Mouse (Mus musculus): ENCODE results near the gene Inka2.

Gene Inka2

DNA sequence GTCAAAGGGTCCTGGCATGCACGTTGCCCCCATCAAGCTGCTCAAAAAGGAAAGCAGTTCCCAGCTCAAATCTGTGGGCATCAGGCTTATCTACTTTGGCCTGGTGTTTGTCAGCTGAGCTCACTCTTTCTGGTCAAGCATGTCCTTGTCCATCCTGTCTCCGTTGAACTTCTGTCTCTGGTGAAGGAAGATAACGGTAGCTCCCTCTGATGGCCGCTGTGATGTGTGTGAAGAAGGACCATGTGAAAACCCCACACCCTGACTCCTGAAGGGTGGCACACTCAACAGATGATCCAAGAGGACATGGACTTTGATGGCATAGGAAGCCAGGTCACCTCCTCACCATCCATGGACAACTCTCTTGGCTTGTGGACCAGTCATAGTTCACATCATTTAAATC lies 14.3 kb downstream of the Inka2 start:
- in situ Hi-C loops (cut with MboI, MseI), result no loop called here

DNA sequence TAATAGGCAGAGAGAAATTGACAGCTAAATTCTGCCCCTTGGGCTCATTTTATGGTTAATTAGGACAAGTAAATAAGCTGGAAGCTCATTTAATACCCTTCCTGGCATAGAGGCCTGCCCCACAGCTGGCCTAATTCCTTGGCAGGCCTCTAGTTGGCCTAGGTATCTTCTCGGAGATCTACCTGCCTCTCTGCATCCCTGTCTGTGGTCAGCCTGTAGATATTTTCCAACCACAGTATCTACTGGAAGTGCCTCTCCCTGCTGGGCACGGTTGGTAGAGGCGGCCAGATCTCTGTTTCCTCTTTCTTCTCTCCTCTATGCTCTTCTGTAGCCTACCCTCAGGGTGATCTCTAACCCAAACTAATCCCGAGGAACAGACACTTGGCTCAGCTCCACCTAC lies 15.6 kb downstream of the Inka2 start:
- in situ Hi-C loops (cut with MboI, MseI), result no loop called here

DNA sequence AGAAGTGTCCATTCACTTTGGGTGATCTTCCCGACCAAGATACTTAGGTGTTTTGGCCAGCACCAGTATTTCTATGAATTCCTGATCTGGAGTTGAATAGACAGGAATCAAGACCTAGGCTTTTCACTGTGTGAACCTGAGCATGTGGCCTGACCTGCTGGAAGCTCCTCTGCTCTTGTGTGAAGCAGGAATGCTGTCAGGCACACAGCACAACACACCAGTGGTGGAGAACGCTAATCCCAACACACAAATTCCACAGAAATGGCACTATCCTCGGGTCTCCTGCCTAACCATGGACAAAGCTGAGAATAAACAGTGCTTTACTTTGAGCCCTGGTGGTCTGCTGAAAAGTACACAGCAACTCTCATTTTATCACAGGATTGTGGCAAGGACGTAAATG lies 16.1 kb downstream of the Inka2 start:
- in situ Hi-C loops (cut with MboI, MseI), result no loop called here

DNA sequence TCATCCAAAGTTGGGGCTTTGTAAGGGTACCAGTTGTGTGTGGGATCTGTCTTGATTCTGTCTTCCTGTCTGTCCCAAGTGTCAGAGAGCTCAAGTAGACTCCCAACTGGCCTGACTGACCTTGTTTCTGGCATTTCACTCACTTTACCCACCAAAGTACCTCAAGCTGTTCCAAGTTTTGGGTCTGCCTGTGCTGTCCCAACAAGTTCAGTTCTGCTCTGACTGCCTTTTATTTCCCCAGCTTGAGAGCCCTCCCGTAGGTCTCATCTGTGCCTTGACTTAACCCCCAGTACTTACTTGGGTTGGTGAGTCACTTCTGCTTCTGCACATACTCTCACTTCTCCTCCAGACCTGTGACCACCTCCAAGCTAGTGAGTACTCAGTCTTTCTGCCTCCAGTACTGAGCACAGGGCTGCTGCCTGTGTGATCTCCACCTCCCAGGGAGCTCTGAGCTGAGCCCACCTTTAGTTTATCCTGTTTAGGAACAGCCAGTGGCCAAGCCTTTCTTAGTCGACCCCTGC lies 17.3 kb downstream of the Inka2 start:
- in situ Hi-C loops (cut with MboI, MseI), result no loop called here

DNA sequence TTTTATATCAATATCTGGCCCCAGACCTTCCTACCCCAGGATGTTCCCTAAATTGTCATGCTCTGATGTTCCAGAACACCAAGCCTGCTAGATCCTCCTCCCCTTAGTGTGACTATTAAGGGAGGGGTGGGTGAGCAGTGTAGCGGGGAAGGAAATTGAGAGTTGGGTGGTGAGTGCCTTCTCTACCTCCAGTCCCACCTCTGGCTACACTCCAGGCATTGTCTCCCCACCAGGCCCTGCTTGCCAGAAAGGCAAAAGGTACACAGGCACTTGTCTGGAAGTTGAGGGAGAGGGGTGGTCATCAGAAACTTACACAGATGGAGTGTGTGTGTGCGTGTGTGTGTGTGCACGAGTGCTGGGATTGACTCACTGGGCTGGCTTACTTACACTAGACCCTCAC lies 18.1 kb downstream of the Inka2 start:
- in situ Hi-C loops (cut with MboI, MseI), result no loop called here

DNA sequence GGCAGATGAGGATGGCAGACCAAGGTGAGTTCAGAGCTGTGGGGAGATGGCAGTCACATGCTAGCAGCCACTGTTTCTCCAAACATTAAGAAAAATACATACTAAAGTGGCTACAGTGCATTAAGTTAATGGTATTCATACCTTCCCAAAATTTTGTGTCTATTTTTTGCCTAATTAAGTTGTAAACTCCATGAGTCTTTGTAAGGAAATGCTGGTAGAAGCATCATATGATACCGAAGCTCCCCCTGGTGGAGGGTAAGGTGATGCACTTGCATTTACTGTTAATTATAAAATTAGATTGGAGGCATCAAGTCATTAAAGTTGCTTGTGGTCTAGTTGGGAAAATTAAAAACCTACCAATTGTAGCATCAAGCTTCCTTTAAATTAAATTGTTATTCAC lies 21.6 kb downstream of the Inka2 start:
- in situ Hi-C loops (cut with MboI, MseI), result no loop called here

DNA sequence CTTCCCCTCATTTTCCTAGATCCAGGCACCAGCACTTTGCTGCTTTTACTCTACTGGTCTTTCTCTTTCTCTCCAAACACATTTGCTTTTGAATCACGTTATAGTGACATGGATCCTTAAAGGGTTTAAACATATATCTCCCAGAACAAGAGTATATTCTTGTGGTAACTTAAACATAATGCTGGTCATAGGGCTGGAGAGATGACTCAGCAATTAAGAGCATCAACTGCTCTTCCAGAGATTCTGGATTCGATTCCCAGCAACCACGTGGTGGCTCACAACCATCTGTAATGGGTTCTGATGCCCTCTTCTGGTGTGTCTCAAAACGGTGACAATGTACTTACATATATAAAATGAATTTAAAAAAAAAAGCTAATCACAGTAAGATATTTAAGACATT lies 28.0 kb downstream of the Inka2 start:
- in situ Hi-C loops (cut with MboI, MseI), result loop anchor here (10.0 kb wide), 1 partner anchor 48 kb away; the partner anchor contains the start of gene Ddx20

DNA sequence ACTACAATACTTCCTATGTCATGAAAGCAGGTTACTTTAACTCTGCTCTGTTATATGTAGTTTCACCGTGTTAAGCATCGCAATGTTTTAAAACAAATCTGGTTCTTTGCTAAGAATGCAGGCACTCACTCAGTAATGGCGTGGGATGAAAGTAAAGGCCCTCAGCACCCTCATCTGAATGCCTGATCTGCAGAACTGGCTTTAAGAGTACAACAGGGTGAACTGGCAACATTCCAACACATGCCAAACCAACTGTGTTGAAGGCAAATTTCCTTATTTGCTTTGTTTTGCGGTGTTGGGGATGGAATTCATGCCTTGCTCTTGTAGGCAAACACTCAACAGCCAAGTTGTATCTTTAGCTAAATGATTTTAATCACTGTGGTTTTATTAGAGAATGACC lies 29.1 kb downstream of the Inka2 start:
- in situ Hi-C loops (cut with MboI, MseI), result loop anchor here (10.0 kb wide), 1 partner anchor 49 kb away; the partner anchor contains the start of gene Ddx20

DNA sequence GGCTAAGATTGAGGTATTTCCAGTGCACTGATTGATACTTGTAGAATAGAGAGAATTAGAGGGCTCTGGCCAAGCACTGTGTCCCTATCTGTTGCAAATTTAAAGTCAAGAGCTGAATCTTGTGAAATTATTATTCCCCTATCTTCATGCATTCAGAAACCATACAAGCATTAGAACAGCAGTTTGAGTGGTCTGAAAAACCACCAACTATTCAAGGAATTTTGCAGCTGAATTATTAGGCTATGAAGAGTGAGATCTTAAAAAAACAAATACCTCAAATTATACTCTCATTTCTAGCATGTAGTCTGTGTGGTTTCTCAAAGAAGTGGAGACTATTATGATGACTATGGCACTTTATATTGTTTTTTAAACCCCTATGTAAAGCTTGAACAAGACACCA lies 30.9 kb downstream of the Inka2 start:
- in situ Hi-C loops (cut with MboI, MseI), result loop anchor here (10.0 kb wide), 1 partner anchor 50 kb away; the partner anchor contains the start of gene Ddx20

DNA sequence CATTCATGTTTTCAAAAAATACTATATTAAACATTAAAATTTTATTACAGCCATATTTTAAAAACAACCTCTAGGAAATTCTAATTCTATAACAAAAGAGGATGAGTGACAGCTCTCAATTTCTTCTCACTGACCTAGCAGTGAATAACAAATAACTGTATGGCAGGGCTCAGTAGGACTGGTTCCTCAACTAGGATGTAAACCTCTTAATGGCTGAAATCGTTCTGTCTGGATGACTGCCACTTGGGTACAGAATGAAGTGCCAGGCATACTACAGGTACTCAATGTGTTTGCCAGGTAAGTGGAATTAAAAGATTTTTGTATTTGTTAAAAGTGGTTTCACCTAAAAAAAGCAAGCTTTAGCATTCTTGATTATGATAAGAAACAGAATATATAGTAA lies 31.7 kb downstream of the Inka2 start:
- in situ Hi-C loops (cut with MboI, MseI), result loop anchor here (10.0 kb wide), 1 partner anchor 51 kb away; the partner anchor contains the start of gene Ddx20

DNA sequence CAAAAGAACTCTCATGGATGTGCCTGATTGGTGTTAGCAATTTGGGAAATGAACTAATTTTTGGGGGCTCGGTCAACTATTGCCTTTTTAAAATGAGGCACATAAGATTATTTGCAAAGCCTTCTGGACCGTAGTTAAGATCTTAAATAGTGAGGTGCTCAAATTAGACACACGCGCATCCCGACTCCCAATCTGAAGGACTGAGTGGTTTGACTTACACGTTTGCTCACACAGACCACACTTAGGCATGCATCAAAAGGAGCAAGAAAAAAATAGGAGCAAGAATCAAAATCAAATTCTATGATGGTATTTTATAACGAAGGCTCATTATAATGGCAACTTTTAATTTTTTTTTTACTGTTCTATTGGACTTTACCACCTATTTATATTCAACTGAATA lies 32.7 kb downstream of the Inka2 start:
- in situ Hi-C loops (cut with MboI, MseI), result loop anchor here (10.0 kb wide), 1 partner anchor 52 kb away; the partner anchor contains the start of gene Ddx20

DNA sequence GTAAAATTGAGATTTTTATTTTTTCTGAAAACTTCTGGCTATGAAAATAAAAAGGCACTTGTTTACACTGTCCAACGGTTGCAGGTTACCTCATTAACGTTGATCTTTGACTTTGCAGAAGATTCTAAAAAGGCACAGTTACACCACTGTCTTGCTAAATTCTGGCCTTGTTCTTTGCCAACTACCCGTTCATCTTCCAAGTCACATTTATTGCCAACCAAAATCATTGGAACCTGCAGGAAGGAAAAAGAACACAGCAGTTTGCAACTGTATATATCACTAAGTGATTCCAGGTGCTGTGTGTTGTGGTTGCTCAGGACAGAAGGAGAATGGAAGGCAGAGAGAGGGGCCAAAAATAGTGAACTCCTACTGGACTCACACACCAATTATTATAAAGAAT lies 33.3 kb downstream of the Inka2 start:
- in situ Hi-C loops (cut with MboI, MseI), result loop anchor here (10.0 kb wide), 1 partner anchor 53 kb away; the partner anchor contains the start of gene Ddx20

DNA sequence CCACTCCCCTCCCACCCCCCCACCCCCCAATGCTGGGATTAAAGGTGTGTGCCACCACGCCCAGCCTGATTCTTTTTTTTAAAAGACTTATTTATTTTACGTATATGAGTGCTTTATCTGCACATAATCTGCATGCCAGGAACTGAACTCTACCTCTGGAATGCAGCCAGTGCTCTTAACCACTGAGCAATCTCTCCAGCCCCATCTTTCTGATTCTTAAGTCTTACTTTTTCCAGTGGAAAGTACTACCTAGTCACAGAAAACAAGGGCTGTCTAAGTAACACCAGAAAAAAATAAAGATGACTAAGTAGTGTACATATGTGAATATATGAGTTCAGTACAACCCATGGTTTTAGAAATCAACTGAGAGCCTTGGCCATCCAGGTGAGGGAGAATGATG lies 42.1 kb downstream of the Inka2 start:
- in situ Hi-C loops (cut with MboI, MseI), result no loop called here

DNA sequence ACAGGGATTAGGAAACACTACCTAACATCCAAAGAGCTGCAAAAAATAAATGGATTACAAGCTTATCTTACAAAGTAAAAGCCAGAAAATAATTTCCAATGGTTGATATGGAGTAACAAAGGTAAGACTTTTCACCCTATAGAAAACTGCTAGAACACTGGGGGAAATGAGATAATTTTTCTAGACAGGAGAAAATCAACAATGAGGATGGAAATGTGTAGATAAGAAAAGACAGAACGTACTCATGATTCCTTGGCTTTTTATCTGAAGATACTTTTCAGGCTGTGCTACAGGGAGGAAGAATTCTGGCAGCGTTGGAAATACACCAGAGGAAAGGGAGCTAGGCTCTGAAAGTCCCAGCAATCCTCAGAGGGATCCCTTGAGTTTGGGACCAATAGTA lies 46.4 kb downstream of the Inka2 start:
- in situ Hi-C loops (cut with MboI, MseI), result no loop called here

DNA sequence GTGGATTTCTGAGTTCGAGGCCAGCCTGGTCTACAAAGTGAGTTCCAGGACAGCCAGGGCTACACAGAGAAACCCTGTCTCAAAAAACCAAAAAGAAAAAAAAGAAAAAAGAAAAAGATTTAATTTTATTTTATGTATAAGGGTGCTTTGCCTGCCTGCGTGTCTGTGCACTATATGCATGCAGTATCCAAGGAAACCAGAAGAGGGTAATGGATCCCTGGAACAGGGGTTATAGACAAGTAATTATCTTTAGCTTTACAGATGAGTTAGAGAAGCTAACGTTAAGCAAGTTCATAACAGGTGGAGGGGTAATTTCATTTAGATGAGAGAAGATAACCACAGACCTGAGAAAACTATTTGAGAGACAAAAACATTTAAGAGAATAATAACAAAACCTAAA lies 49.8 kb downstream of the Inka2 start:
- in situ Hi-C loops (cut with MboI, MseI), result no loop called here

DNA sequence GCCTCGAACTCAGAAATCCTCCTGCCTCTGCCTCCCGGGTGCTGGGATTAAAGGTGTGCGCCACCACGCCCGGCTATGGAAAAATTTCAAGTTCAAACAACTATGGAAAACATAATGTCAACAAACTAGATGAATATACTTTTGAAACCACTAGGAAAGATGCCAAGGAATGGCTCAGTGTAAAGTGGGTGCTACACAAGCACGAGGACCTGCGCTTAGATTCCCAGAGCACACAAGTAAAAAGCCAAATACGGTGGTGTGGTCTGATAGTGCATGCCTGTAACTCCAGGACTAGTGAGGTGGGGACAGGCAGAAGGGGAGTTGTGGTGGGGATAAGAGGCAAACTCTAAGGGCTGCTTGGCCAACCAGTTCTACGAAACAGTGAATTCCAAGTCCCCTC lies 50.7 kb downstream of the Inka2 start:
- in situ Hi-C loops (cut with MboI, MseI), result no loop called here

DNA sequence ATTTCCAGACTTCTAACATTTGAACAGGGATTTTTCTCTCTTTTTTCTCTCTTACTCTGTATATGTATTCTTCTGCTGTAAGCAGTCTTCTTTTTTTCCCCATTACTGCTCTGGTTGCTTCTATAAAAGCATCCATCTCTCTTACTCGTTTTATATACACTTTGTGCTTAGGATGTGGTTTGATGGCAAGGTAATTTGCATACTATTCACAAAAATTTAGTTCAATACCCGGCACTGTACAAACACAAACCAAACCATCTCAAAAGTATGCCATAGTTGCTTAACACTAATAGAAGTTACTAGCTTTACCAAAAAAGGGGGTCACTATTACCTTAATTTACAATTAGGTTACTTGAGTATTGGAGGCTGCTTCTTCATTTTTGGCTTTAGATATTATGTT lies 52.1 kb downstream of the Inka2 start:
- in situ Hi-C loops (cut with MboI, MseI), result no loop called here

DNA sequence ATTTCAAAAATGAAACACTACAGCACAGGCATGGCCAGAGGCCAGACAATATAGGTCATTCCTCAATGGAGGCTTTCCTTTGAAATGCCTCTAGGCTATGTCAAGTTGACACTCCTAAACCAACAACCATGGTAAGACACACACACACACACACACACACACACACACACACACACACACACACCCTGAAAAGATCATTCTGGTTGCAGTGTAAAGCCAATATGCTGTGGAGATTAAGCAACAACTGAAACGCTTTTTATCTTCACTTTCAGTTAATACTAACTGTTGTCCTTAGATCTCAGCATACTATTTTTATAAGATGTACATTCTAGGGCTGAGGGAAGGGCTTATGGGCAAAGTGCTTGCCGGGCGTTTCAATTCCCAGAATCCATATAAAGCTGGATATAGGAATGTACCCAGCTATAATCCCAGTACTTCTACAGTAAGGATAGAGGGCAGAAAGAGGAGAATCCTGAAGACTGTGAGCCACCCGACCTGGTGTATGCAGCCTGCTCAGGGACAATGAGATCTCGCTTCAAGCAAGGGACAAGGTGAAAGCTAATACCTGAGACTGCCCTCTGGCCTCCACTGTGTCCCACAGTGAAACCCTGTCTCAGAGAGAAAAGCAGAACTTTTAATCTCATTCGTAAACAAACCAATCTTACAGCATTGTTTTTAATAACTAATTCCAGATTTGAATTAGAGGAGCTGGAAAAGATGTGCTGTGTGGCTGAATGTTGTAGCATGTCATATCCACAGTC lies 53.1 kb downstream of the Inka2 start:
- in situ Hi-C loops (cut with MboI, MseI), result no loop called here

DNA sequence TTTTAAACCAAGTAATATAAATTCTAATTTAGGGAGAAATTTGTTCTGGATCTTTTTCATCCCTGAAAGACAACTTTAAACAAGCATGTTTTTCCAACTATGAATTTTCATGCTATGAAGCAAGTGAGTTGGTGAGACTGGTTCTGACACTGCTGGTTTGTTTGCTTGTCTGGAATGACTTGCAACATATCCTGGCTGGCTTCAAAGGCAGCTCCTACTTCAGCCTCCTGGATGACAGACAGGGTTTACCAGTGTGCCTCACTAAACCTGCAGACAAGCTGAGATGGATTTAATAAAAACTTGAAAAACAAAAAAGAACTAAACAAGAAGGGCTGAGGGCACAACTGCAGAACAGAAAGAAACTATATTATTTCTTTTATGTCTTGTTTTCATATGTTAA lies 53.7 kb downstream of the Inka2 start:
- in situ Hi-C loops (cut with MboI, MseI), result no loop called here

DNA sequence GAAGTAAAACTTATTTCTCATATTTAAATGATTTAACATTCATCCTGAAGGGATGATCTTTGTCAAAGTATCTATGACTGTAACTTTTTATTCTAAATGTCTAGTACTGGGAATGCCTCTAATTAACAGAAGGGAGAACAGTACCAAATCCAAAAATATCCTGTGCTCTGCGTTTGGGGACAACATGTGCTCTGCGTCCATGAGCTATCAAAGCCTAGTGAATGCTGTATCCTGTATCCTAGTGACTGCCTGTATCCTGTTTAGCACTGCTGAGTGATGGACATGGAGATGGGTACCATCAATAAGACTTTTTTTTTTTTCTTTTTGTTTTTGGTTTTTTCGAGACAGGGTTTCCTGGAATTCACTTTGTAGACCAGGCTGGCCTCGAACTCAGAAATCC lies 54.3 kb downstream of the Inka2 start:
- in situ Hi-C loops (cut with MboI, MseI), result no loop called here

DNA sequence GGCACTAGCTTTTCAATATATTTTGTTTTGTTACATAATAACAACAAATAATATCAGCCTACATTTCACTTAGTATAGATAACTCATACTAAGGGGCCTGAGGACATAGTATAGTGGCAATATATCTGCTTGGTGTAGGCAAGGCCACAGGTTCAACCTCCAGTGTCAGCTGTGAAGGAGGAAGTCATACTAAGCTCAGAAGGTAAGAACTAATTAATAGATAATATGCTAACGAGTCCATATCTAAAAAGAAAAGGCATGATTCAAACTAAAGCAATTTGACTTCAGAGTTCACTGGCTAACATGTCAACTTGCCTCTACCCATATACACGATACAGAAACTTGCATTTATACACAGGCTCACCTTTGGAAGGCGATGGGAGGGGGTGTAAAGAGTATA lies 55.7 kb downstream of the Inka2 start:
- in situ Hi-C loops (cut with MboI, MseI), result no loop called here

DNA sequence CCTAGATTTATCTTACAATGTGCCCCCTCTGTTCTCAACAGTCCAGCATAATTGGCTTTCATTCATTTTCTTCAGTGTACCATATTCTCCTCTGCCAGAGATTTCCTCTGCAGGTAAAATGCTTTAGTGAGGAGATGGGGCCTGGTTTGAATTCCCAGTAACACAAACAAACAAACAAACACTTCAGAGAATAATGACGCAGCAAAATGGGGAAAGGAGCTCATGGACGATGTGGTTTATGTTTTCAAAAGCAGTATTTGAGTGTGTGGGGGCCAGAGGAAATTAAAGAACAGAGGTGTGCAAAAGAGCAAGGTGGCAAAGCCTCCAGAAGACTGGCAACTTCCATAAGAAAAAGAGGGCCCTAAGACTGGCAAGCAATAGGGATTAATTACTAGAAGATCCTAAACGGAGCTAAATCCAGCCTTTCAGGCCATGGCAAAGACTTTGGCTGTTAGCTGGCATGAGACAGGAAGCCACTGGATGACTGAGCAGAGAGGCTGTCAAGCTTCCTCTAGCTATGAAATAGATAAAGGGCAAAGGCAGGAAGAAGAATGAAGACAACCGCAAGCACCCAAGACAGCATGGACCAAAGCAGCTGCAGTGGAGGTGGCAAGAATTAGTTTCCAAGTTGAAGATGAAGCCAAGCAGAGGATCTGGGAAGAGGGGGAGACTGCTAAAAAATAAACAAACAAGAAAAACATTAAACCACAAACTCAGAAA lies 58.9 kb downstream of the Inka2 start:
- in situ Hi-C loops (cut with MboI, MseI), result no loop called here

DNA sequence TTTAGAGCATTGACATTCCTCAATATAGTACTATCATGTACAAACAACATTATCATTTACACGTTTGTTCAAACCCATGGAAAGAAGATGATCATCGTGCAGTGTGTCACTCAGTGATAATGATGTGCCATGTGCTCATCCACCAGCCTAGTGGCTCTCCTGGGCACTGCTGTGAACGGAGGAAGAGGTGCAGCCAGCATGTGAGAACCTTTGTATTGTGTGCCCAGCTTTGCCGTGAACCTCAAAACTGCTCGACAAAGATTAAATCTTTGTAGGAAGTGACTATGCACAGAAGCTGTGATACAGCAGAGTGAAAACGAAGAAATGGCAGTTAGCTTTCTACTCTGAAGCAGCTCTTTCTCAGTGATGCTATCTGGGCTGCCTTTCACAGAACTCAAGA lies 64.1 kb downstream of the Inka2 start:
- in situ Hi-C loops (cut with MboI, MseI), result loop anchor here (5.0 kb wide), 1 partner anchor 129 kb away; no protein-coding TSS in a partner anchor
